Mouse (Mus musculus): Measurements from ENCODE around the gene Ccdc116.

GRCm38 (mm10) chr16:17182136-17182535 is 35.1 kb upstream of the Ccdc116 start:
- TF ChIP-seq GATA1 (IDR thresholded peaks at IDR 0.05; ENCODE audit: borderline replicate concordance, low read length) = no peak
- no peak for TF ChIP-seq FLI1 (IDR thresholded peaks at IDR 0.05; ENCODE audit: low read length)
